Mouse (Mus musculus): ENCODE results near the gene Tmc4.
A peak's percentile ranks its signal among the peaks of the same experiment; 100 is the strongest.

Tmc4 gene

DNA sequence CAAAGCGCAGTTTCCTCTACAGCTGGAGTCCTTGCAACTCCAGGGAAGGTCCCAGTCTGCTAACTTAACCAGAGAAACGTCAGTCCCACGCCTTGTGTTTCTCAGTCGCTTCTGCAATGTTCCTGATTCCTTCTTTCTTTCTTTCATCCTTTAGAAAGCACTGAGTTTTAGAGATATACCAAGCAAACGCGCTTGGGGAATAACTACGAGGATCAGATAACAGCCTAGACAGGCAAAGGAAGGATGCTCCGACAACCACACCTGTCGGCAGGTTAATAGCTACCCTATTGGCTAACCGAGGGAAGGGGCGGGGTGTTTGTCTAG lies 33.0 kb downstream of the Tmc4 start:
- DNase-seq (ENCODE audit: extremely low read depth, low read depth, low spot score), result no peak

- no peak for DNase-seq (ENCODE audit: extremely low read depth, low read depth, low spot score)
Measured at GRCm38 (mm10) chr7:3643843-3644242, 33.5 kb downstream of the Tmc4 start.

GRCm38 (mm10) chr7:3643412-3643811 lies 33.9 kb downstream of the Tmc4 start:
- DNase-seq (ENCODE audit: extremely low read depth, low read depth, low spot score), result no peak

DNA sequence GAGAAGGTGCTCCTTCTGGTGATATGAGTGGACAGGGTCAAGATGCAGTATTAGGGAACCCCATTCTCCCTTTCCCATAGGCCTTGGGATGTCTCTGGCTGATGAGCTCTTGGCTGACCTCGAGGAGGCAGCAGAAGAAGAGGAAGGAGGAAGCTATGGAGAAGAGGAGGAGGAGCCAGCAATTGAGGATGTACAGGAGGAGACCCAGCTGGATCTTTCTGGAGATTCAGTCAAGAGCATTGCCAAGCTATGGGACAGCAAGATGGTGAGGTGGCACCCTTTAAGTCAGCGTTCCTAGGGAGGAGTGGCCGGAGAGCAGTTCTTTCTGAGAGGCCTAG lies 46.9 kb downstream of the Tmc4 start:
- no peak for DNase-seq (ENCODE audit: extremely low read depth, low read depth, low spot score)

DNA sequence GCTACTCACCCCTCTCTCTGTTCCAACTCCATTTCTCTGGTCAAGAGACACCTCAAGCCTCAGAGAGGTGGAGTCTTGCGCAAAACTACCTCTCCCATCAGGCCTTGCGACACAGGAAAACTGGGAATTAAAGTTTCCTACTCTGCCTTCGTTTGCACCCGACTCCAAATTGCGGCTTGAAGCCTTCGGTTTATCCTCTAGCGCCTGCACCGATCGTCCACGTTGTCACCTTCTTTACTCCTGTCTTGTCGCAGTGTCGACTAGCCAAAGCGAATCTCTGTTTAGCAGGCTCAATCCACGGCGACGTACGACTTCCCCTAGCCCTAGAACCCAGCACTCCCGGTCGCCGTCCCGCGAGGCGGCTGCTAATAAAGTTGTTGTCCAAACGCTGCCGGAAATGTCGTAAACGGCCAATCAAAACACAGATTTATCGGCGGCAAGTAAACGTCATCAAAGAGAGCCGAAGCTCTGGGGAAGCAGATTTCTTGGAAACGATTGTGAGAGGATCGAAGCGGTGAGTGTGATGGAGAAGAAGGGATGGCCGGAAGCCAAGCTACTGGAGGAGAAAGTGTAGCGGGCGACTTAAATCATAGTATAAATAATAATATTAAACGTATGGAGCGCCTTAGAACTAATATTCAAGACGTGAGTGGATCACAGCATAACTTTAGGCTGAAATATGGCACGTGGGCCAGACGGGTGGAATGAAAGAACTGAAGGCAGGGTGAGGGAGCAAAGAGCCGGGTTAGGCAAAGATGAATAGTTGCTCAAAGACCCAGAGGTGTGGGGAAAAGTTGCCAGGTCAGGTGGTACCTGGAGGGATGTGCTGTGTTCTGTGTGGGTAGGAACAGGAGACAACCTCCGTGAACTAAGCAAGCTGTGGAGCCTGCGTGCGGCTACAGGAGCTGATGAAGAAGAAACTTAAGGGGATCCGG lies 47.5 kb downstream of the Tmc4 start, which contains the start of the genes Tfpt and Prpf31:
Gene Tfpt (minus strand): TSS at position 387 of the 935 bp plus-strand sequence.
Gene Prpf31 (plus strand): TSS at position 443 of the 935 bp plus-strand sequence.
- peak; percentile 85 for DNase-seq (ENCODE audit: extremely low read depth, low read depth, low spot score)

- no peak for DNase-seq (ENCODE audit: extremely low read depth, low read depth, low spot score)
Measured at GRCm38 (mm10) chr7:3629030-3629429, 48.3 kb downstream of the Tmc4 start.

- DNase-seq (ENCODE audit: extremely low read depth, low read depth, low spot score), result peak; percentile 72
Measured at GRCm38 (mm10) chr7:3617242-3617995, 59.9 kb downstream of the Tmc4 start, which contains the start of gene Ndufa3. TSS of gene Ndufa3 (plus strand) at chr7:3617373.

GRCm38 (mm10) chr7:3616389-3617241 lies 60.7 kb downstream of the Tmc4 start:
- DNase-seq (ENCODE audit: extremely low read depth, low read depth, low spot score), result no peak

DNA sequence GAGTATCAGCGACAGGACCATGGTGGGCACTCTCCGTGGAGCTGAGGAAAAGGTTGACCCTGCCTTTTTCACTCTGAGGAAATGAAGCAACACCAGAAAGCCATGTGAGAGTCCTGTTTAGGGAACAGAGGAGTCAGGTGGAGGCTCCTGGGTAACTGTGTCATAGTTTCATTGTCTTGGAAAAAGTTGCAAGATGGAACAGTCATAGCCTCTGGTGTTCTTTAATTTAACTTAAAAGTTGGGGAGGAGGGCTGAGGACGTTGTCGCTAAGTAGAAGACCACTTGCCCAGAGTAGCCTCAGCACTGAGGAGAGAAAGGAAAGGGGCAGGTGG lies 61.3 kb downstream of the Tmc4 start, which contains the start of gene Oscar:
Gene Oscar (minus strand): TSS at position 101 of the 332 bp plus-strand sequence.
- DNase-seq (ENCODE audit: extremely low read depth, low read depth, low spot score), result no peak

Data from fat pad, adult 2 months (tissue).